Mouse (Mus musculus) layer of hippocampus, adult 2 months (tissue): ENCODE results near the gene Neo1. TPM values are rescaled to one million over a fixed set of nuclear protein-coding genes. Genes with fewer than 3 reads are reported as not detected.
A peak's percentile ranks its signal among the peaks of the same experiment; 100 is the strongest.

Experiments
- DNase-seq, 2 experiments: peaks; one replicate each; pipeline ENCODE4 v3.0.0; 2022; ENCODE audit warnings: low spot score in 2 of 2
- H3K27ac ChIP-seq: fragments of 200-600 bp; 2 replicates; pipeline ENCODE4 v1.8.1; 2022
- H3K4me3 ChIP-seq: fragments of 200-600 bp; 2 replicates; pipeline ENCODE4 v1.8.1; 2022; ENCODE audit warnings: mild to moderate bottlenecking
- CTCF ChIP-seq: fragments of 200-600 bp; conservative IDR thresholded peaks from 2 replicates; pipeline ENCODE4 v1.8.1; 2022; ENCODE audit warnings: antibody characterized with exemption, mild to moderate bottlenecking, moderate library complexity
- total RNA-seq, 2 experiments: library from RNA; stranded (reverse); gene quantifications; 2 replicates each; pipeline ENCODE4 v1.2.3; 2021

Gene Neo1
- total RNA-seq, 2 experiments from 2014 or later, result 78.8 to 81.5 TPM

GRCm38 (mm10) chr9:58871141-58871540 lies 165.1 kb downstream of the Neo1 start:
- Histone ChIP-seq H3K27ac (no peak overlapping the region), H3K4me3 (no peak overlapping the region)
- DNase-seq, result no peak
- no peak for TF ChIP-seq CTCF

GRCm38 (mm10) chr9:58863826-58864225 lies 172.4 kb downstream of the Neo1 start:
- TF ChIP-seq CTCF, result no peak; the same call in 1 of the 2 replicates
- peak in 1 of 2 experiments; percentile 17 for DNase-seq
- no peak overlapping the region for H3K27ac ChIP-seq
- no peak overlapping the region for H3K4me3 ChIP-seq

- no peak for DNase-seq
- Histone ChIP-seq H3K4me3 (no peak overlapping the region), H3K27ac (no peak overlapping the region)
- TF ChIP-seq CTCF, result no peak
Measured at GRCm38 (mm10) chr9:58859080-58859635, 177.1 kb downstream of the Neo1 start.

- Histone ChIP-seq H3K4me3 (no peak overlapping the region), H3K27ac (no peak overlapping the region)
- no peak for DNase-seq
- TF ChIP-seq CTCF, result no peak
Measured at GRCm38 (mm10) chr9:58854931-58855330, 181.3 kb downstream of the Neo1 start.

- no peak for TF ChIP-seq CTCF
- no peak for DNase-seq
- H3K27ac ChIP-seq, result no peak overlapping the region
- H3K4me3 ChIP-seq, result no peak overlapping the region
Measured at GRCm38 (mm10) chr9:58849576-58850315, 186.5 kb downstream of the Neo1 start.

GRCm38 (mm10) chr9:58847676-58848075 lies 188.6 kb downstream of the Neo1 start:
- DNase-seq, result no peak
- TF ChIP-seq CTCF, result no peak
- Histone ChIP-seq H3K27ac (no peak overlapping the region), H3K4me3 (no peak overlapping the region)

GRCm38 (mm10) chr9:58847008-58847407 lies 189.2 kb downstream of the Neo1 start:
- no peak for TF ChIP-seq CTCF
- H3K27ac ChIP-seq, result no peak overlapping the region
- no peak for DNase-seq
- H3K4me3 ChIP-seq, result no peak overlapping the region

- no peak overlapping the region for H3K4me3 ChIP-seq
- H3K27ac ChIP-seq, result no peak overlapping the region
- no peak for DNase-seq
- TF ChIP-seq CTCF, result no peak
Measured at GRCm38 (mm10) chr9:58844597-58844996, 191.6 kb downstream of the Neo1 start.

GRCm38 (mm10) chr9:58841655-58842054 lies 194.6 kb downstream of the Neo1 start:
- TF ChIP-seq CTCF, result no peak
- no peak for DNase-seq
- no peak overlapping the region for H3K27ac ChIP-seq
- no peak overlapping the region for H3K4me3 ChIP-seq

- no peak overlapping the region for H3K27ac ChIP-seq
- H3K4me3 ChIP-seq, result no peak overlapping the region
- DNase-seq, result no peak
- no peak for TF ChIP-seq CTCF
Measured at GRCm38 (mm10) chr9:58838504-58838903, 197.7 kb downstream of the Neo1 start.

- Histone ChIP-seq H3K27ac (no peak overlapping the region), H3K4me3 (no peak overlapping the region)
- no peak for DNase-seq
- no peak for TF ChIP-seq CTCF
Measured at GRCm38 (mm10) chr9:58837174-58837573, 199.1 kb downstream of the Neo1 start.

GRCm38 (mm10) chr9:58832939-58833338 lies 203.3 kb downstream of the Neo1 start:
- no peak overlapping the region for H3K27ac ChIP-seq
- TF ChIP-seq CTCF, result no peak
- H3K4me3 ChIP-seq, result no peak overlapping the region
- DNase-seq, result no peak

- DNase-seq, result no peak
- no peak overlapping the region for H3K27ac ChIP-seq
- TF ChIP-seq CTCF, result no peak
- no peak overlapping the region for H3K4me3 ChIP-seq
Measured at GRCm38 (mm10) chr9:58829627-58830026, 206.6 kb downstream of the Neo1 start.

Other genes starting within 250 kb of the Neo1 start
- gene Hcn4, start 213.0 kb downstream of the Neo1 start, total RNA-seq, result 1 to 10 TPM; 1.3 to 1.7 TPM